Mouse (Mus musculus) gastrocnemius, postnatal 25 days (tissue): Measurements from ENCODE around the gene Pigk. TPM values are rescaled to one million over a fixed set of nuclear protein-coding genes. Genes with fewer than 3 reads are reported as not detected.

Experiments
- DNase-seq: peaks from one replicate; pipeline ENCODE4 v3.0.0; 2022
- total RNA-seq, 2 experiments: library from RNA; stranded (reverse); gene quantifications; 1 replicate in 1 of 2; 2 replicates in 1 of 2; pipeline ENCODE4 v1.2.3; 2021

Gene Pigk
- total RNA-seq, 2 experiments from 2014 or later, result 19.2 to 20.2 TPM

DNA sequence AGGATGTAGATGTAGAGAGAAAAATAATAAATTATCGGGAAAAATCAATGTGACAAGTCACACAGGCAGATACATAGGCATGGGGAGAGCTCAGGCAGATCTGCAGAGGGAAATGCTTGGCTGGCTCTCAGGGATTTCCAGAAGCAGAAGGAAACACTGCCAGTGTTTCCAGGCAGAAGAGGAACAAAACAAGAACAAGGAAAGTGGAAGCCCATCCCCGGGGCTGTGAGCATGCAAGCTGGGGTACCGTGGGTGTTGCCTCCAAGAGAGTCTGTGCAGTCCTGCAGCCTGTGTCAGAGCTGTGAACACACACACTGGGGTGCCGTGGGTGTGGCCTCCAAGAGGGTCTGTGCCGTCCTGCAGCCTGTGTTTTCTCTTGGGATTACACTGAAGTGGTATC lies 279.7 kb downstream of the Pigk start:
- no peak for DNase-seq

DNA sequence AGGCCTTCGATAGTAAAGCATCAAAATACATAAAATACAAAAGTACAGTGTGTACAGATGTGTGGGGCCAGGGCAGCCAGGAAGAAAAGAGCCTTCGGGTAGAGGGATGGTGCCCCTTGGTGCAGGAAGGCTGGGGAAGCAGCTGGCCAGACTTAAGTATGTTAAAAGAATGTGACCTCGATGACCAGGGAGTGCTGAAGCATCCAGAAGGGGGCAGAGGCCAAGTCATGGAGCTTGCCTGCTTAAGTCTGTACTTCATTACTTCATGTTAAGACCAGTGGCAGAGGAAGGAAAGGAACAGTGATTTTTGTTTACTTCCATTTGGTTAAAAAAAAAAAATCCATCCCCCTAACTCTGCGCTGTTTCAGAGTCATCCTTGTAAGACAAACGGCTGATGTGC lies 284.2 kb downstream of the Pigk start:
- DNase-seq, result no peak

DNA sequence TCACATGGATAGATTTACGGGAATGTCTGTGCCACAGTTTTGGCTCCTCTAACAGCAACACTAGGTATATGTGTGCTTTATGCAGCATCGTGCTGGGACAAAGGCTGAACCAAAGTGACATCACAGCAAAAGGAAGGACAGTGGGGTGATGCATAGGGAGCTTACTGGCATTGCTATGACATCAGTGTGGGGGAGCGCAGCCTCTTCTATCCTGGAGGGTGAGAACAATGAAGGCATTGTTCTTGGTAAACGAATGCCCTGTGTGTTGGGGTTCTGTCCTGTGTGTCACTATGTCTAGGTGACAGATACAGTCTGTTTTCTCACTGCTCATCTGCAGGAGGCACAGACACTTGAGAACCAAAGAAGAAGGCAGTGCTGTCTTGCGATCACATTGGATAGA lies 285.0 kb downstream of the Pigk start:
- DNase-seq, result no peak

DNA sequence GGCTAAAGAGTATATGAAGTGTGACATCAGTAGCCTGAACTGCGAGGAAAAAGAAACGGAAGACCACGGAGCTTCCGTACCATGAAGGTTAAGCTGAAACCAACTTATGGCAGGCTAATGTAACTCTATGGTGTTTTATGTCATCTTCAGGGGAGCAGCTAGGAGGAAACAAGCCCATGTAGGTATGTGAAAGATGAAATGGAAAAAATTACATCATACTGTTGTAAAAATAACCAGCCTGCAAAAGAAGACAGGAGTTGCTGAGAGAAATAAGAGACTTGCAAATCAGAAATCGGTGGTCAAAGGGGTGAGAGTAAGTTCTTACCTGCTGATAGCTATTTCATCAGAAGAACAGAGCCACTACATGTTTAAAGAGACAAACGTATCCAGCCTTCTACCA lies 293.0 kb downstream of the Pigk start:
- no peak for DNase-seq

DNA sequence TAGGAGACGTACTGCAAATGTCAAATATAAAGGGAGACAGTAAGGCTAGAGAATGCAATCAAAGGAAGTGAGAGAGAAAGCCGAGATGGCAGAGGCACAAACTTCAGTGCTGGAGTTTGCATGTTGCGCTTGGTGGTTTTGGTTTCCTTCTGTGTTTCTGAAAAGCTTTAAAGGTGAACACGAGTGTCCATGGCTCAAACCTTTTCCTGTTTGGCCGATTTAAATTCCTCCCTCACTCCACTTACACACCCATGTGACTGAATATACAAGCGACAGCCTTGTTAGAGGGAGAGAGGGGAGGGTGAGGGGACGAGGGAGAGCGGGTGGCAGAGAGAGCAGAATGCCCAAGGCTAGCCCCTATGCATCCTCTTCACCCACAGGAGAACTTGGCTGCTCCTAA lies 302.5 kb downstream of the Pigk start:
- no peak for DNase-seq

DNA sequence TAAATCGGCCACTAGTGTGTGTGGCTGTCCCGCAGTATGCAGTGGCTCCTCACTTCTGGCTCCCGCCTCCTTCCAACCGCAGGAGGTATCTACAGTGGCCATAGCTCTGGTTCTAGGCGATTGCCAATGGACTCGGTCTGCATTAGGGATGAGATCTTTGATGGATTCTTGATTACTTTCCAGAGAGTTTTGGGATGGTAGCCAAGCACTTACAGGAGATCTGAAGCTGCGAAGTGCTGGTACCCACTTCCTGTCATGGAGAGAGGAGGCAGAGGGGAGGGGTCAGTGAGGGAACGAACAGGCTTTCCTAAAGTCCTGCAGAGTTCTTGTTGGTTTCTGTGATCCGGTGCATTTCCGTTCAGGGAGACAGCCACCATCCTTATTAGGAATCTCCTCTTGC lies 304.2 kb downstream of the Pigk start:
- DNase-seq, result no peak

DNA sequence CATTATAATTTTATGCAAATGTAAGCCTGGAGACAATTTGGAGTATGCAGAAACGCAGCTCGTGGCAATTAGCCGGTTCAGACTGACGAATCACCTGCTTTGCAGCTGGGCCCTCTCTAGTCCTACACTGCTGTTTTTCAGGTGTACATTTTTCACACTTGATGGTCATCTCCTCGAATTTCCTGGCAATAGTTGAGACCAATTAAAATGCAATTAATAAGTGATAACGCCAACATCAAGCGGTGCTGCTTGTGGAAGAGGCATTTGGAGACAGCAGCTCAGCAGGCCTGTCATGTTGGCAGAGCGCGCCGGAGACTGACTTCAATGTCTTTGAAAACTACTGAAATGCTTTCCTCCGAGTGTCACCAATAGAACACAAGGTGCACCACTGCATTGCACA lies 310.1 kb downstream of the Pigk start:
- no peak for DNase-seq

Other genes starting within 250 kb of the Pigk start
- under 1 TPM; 0.16 to 0.33 TPM for gene Ak5, start 45.7 kb upstream of the Pigk start, total RNA-seq